Mouse (Mus musculus) induced T-regulatory cell, adult 2 months (primary cell): Measurements from ENCODE around the gene Macrod1.
"Not testable (repeated sequence)": the region's sequence is repeated elsewhere in the genome, so short reads cannot be mapped to it uniquely, and the experiment has no call there.

Experiments
- DNase-seq: peaks from one replicate; pipeline ENCODE4 v3.0.0-alpha.2; 2012; ENCODE audit warnings: low read depth

The Macrod1 gene

GRCm38 (mm10) chr19:7056248-7057087 is at the start of gene Macrod1:
Macrod1 (plus strand) TSS chr19:7056810.
- DNase-seq, result peak; percentile 86

- no peak for DNase-seq
Observed at GRCm38 (mm10) chr19:7006892-7007593, 49.6 kb upstream of the Macrod1 start.

GRCm38 (mm10) chr19:7012426-7012825 is 44.2 kb upstream of the Macrod1 start:
- no peak for DNase-seq

- DNase-seq, result no peak
Observed at GRCm38 (mm10) chr19:7013984-7014383, 42.6 kb upstream of the Macrod1 start.

- DNase-seq, result no peak
Observed at GRCm38 (mm10) chr19:7014481-7015135, 42.0 kb upstream of the Macrod1 start.

GRCm38 (mm10) chr19:7017541-7018457 is 38.8 kb upstream of the Macrod1 start:
- DNase-seq, result peak; percentile 91

- DNase-seq, result no peak
Observed at GRCm38 (mm10) chr19:7018546-7018945, 38.1 kb upstream of the Macrod1 start.

- DNase-seq, result peak; percentile 94
Observed at GRCm38 (mm10) chr19:7019191-7019590, 37.4 kb upstream of the Macrod1 start, which contains the start of gene Fermt3. Fermt3 (minus strand) TSS chr19:7019469.

- DNase-seq, result peak; percentile 90
Observed at GRCm38 (mm10) chr19:7020224-7020641, 36.4 kb upstream of the Macrod1 start.

GRCm38 (mm10) chr19:7029531-7029930 is 27.1 kb upstream of the Macrod1 start:
- no peak for DNase-seq

- DNase-seq, result no peak
Observed at GRCm38 (mm10) chr19:7034006-7034405, 22.6 kb upstream of the Macrod1 start.

GRCm38 (mm10) chr19:7039088-7039720 is 17.4 kb upstream of the Macrod1 start:
- peak; percentile 84 for DNase-seq

- peak; percentile 100 for DNase-seq
Observed at GRCm38 (mm10) chr19:7039841-7040636, 16.6 kb upstream of the Macrod1 start, which contains the start of gene Stip1. Stip1 (minus strand) TSS chr19:7039967.

- DNase-seq, result peak; percentile 67
Observed at GRCm38 (mm10) chr19:7040637-7041130, 15.9 kb upstream of the Macrod1 start.

- DNase-seq, result no peak
Observed at GRCm38 (mm10) chr19:7041171-7041570, 15.4 kb upstream of the Macrod1 start.

GRCm38 (mm10) chr19:7044279-7044678 is 12.3 kb upstream of the Macrod1 start:
- DNase-seq, result no peak

- no peak for DNase-seq
Observed at GRCm38 (mm10) chr19:7044706-7045105, 11.9 kb upstream of the Macrod1 start.

- not testable (repeated sequence) for DNase-seq
Observed at GRCm38 (mm10) chr19:7053382-7053781, 3.2 kb upstream of the Macrod1 start.

GRCm38 (mm10) chr19:7054772-7055171 is 1.8 kb upstream of the Macrod1 start:
- DNase-seq, result no peak

- peak; percentile 21 for DNase-seq
Observed at GRCm38 (mm10) chr19:7055173-7055572, 1.4 kb upstream of the Macrod1 start.
